Mouse (Mus musculus): ENCODE measurements around the gene Dach2.

DNA sequence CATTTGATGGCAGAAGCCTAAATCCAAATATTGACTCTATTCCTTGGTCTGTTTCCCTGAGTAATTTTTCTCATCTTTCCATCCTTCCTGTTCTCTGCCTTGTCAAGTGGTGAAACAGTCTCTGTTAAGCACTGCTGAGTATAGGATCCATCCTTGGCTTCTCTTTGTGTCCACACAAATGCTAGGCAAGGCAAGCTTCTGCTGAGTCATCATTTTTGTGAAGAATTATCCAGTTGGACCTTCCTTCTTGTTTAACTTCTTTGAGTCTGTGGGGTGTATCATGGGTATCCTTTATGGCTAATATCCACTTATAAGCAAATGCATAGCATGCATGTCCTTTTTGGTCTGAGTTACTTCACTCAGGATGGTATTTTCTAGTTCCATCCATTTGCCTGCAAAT, 449.8 kb downstream of the Dach2 start:
- TF ChIP-seq CEBPB (IDR thresholded peaks at IDR 0.05; ENCODE audit: insufficient read depth, poor library complexity, severe bottlenecking) = no peak
- TF ChIP-seq USF1 (IDR thresholded peaks at IDR 0.05; ENCODE audit: low read depth) = no peak
- no peak for TF ChIP-seq POLR2A (IDR thresholded peaks at IDR 0.05; ENCODE audit: insufficient read length, low read depth)
- no peak for TF ChIP-seq MYOG (IDR thresholded peaks at IDR 0.05; ENCODE audit: control insufficient read depth in 1 of 3, insufficient read depth in 1 of 3, insufficient read length in 2 of 3, low read depth in 2 of 3)
- TF ChIP-seq TCF12 (IDR thresholded peaks at IDR 0.05; ENCODE audit: insufficient read depth, poor library complexity, severe bottlenecking) = no peak
- no peak for TF ChIP-seq E2F4 (IDR thresholded peaks at IDR 0.05; ENCODE audit: insufficient read depth)
